Mouse (Mus musculus): ENCODE data around the gene Tmem41b.

DNA sequence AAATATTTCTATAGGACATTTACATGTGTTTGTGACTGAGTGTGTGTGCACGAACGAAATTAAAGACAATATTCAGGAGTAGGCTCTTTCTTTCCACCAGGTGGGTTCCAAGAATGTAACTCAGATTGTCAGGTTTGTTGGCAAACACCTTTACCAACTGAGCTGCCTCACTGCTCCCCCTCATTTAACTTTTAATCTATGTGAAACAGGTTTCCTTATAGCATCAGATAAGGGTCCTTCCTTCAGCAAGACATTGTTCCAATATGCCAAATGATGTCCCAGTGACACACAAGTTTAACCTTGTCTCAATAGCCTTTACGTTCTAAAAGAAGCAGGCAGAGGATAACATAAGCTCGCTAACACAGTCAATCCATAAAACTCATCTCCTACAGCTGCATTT is 63.8 kb downstream of the Tmem41b start:
- TF ChIP-seq POLR2A (IDR thresholded peaks at IDR 0.05; ENCODE audit: low read depth, low read length) (no peak), CTCF (IDR thresholded peaks at IDR 0.05; ENCODE audit: extremely low read depth, insufficient read length, insufficient replicate concordance, low read depth, low read length) (no peak)

All from small intestine, adult 2 months (tissue).